Mouse (Mus musculus) cerebellum, adult 2 months (tissue): ENCODE data around the gene Mkrn2.

Source experiments
- CTCF ChIP-seq: fragments of 200-500 bp; IDR thresholded peaks from 2 replicates; pipeline ENCODE4 v1.5.1; 2011; ENCODE audit warnings: low read depth, mild to moderate bottlenecking, control low read depth, low read length, moderate library complexity, borderline replicate concordance; ENCODE audit not compliant: insufficient read depth
- POLR2A ChIP-seq: fragments of 200-500 bp; IDR thresholded peaks from 2 replicates; pipeline ENCODE4 v1.6.1; 2011; ENCODE audit warnings: low read length, control low read depth, borderline replicate concordance; ENCODE audit not compliant: insufficient read depth

DNA sequence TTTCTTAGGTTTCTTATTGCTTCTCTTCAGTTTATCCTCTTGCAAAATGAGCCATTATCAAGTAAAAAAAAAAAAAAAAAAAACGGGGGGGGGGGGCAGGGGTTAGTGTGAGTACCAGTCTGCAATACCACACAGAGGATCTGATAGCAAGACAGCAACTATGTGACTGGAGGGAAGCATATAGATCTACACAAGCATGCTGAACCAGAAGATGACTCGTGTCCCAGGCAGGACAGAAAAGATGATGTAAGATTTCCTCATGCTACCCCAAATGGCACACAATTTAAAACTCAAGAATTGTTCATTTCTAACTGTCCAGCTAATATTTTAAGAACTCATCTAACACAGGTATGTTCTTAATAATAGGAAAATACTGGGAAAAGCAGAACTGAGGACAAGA lies 52.2 kb downstream of the Mkrn2 start:
- TF ChIP-seq POLR2A (no peak), CTCF (no peak)
